14 mouse cellular contexts compared by ENCODE assay signal in genomic region chr9:72084131-72084530, GRCm38 (mm10). TPM values are rescaled to one million over a fixed set of nuclear protein-coding genes. Genes with fewer than 3 reads are reported as not detected.
DNase-seq lines count a peak whose midpoint lies in the region; ATAC-seq and TF ChIP-seq lines count a peak whose summit lies in the region.
"Had no signal": no experiment of that assay in that cellular context is flagged by ENCODE, and none has a peak within 500 bp of the region (broad histone marks: within the 10 kb centered on the region; RNA-seq: fewer than 3 reads in every experiment).

No protein-coding gene starts in this region.

- no peaks in the 10 kb centered on the region for H3K9me3 ChIP-seq in forebrain, postnatal 0 days (ENCODE audit: low read length)
- no peaks in the 10 kb centered on the region for H3K9me3 ChIP-seq in forebrain, embryonic 12.5 days
- H3K9me3 ChIP-seq in lung, postnatal 0 days (ENCODE audit: low read length): no peaks in the 10 kb centered on the region
- H3K9me3 ChIP-seq in kidney, embryonic 15.5 days (replicated peaks): no peaks in the 10 kb centered on the region
- H3K9me3 ChIP-seq: embryonic facial prominence, embryonic 12.5 days had no signal

- intact Hi-C loops in left cerebral cortex, postnatal 10 days (cut with DNase I): no loop called here

- H3K4me1 ChIP-seq in forebrain, postnatal 0 days (ENCODE audit: insufficient read depth): no peaks in the 10 kb centered on the region
- peaks cover 3% of the 10 kb centered on the region for H3K4me1 ChIP-seq in forebrain, embryonic 12.5 days
- peaks cover 3% of the 10 kb centered on the region; the same call in 1 of the 2 replicates for H3K4me1 ChIP-seq in lung, postnatal 0 days (ENCODE audit: insufficient read depth, low read depth, low read length)
- peaks cover 17% of the 10 kb centered on the region for H3K4me1 ChIP-seq in kidney, embryonic 15.5 days

- TF ChIP-seq CTCF in forebrain, postnatal 0 days (IDR thresholded peaks at IDR 0.05; ENCODE audit: low read depth): no peak
- TF ChIP-seq CTCF in lung, postnatal 0 days (IDR thresholded peaks at IDR 0.05): no peak

- H3K36me3 ChIP-seq in forebrain, postnatal 0 days (ENCODE audit: insufficient read depth): no peaks in the 10 kb centered on the region
- H3K36me3 ChIP-seq in forebrain, embryonic 12.5 days (replicated peaks): no peaks in the 10 kb centered on the region
- no peaks in the 10 kb centered on the region for H3K36me3 ChIP-seq in lung, postnatal 0 days (ENCODE audit: insufficient read depth, low read length)
- no peaks in the 10 kb centered on the region for H3K36me3 ChIP-seq in kidney, embryonic 15.5 days
- H3K36me3 ChIP-seq: embryonic facial prominence, embryonic 12.5 days had no signal

- no peak overlapping the region for H3K27ac ChIP-seq in forebrain, postnatal 0 days (ENCODE audit: low read depth, low read length)
- no peak overlapping the region for H3K27ac ChIP-seq in forebrain, embryonic 12.5 days
- no peak overlapping the region for H3K27ac ChIP-seq in lung, postnatal 0 days (ENCODE audit: low read length)
- no peak overlapping the region for H3K27ac ChIP-seq in kidney, embryonic 15.5 days
- H3K27ac ChIP-seq: embryonic facial prominence, embryonic 12.5 days; heart, adult 2 months had no signal

- no peak overlapping the region for H3K9ac ChIP-seq in forebrain, postnatal 0 days
- no peak overlapping the region for H3K9ac ChIP-seq in forebrain, embryonic 12.5 days
- no peak overlapping the region for H3K9ac ChIP-seq in lung, postnatal 0 days (replicated peaks; ENCODE audit: low read depth)
- H3K9ac ChIP-seq in kidney, embryonic 15.5 days: no peak overlapping the region
- H3K9ac ChIP-seq: embryonic facial prominence, embryonic 12.5 days had no signal

- no peak for ATAC-seq in forebrain, postnatal 0 days
- no peak for ATAC-seq in forebrain, embryonic 12.5 days (ENCODE audit: low FRiP score)
- ATAC-seq in lung, postnatal 0 days: peak; percentile 35; the same call in 1 of the 2 replicates
- ATAC-seq in kidney, embryonic 15.5 days (replicated peaks; ENCODE audit: low FRiP score): no peak

- peak; percentile 39 for DNase-seq in forebrain, postnatal 0 days
- DNase-seq in lung, postnatal 0 days (ENCODE audit: low spot score): peak; percentile 67
- no peak for DNase-seq in lung, postnatal 14 days
- peak; percentile 30 for DNase-seq in embryo, embryonic 11 days
- peak; percentile 38 to 52 for DNase-seq in left cerebral cortex, postnatal 10 days (ENCODE audit: extremely low spot score in 1 of 2, low spot score in 2 of 2)
- DNase-seq in cerebellum, adult 11 months: no peak
- DNase-seq: kidney, adult 18-20 months; thymus, postnatal 36 days had no signal

- no peaks in the 10 kb centered on the region for H3K27me3 ChIP-seq in forebrain, postnatal 0 days (ENCODE audit: insufficient read depth, low read length)
- no peaks in the 10 kb centered on the region for H3K27me3 ChIP-seq in forebrain, embryonic 12.5 days
- no peaks in the 10 kb centered on the region for H3K27me3 ChIP-seq in lung, postnatal 0 days (replicated peaks; ENCODE audit: insufficient read depth, low read length)
- no peaks in the 10 kb centered on the region for H3K27me3 ChIP-seq in kidney, embryonic 15.5 days
- H3K27me3 ChIP-seq: CH12.LX; embryonic facial prominence, embryonic 12.5 days had no signal

- no peak for TF ChIP-seq EP300 in lung, postnatal 0 days (IDR thresholded peaks at IDR 0.05)

- no peak overlapping the region for H3K4me3 ChIP-seq in forebrain, postnatal 0 days (ENCODE audit: low read depth, low read length)
- H3K4me3 ChIP-seq in forebrain, embryonic 12.5 days (replicated peaks): no peak overlapping the region
- no peak overlapping the region for H3K4me3 ChIP-seq in lung, postnatal 0 days (ENCODE audit: low read depth, low read length)
- H3K4me3 ChIP-seq in kidney, embryonic 15.5 days (replicated peaks): no peak overlapping the region
- H3K4me3 ChIP-seq: embryonic facial prominence, embryonic 12.5 days; heart, adult 2 months had no signal

- H3K4me2 ChIP-seq in forebrain, postnatal 0 days (ENCODE audit: low read depth): no peak overlapping the region
- no peak overlapping the region for H3K4me2 ChIP-seq in forebrain, embryonic 12.5 days
- no peak overlapping the region for H3K4me2 ChIP-seq in lung, postnatal 0 days (replicated peaks; ENCODE audit: low read depth, low read length)
- no peak overlapping the region for H3K4me2 ChIP-seq in kidney, embryonic 15.5 days
- H3K4me2 ChIP-seq: embryonic facial prominence, embryonic 12.5 days; liver, embryonic 11.5 days had no signal

RNA-seq across cellular contexts. Expression of gene Tcf12, which starts 27.5 kb away (rescaled TPM):
- total RNA-seq in forebrain, postnatal 0 days (2014; rRNA removed): 58.8 and 71.5 TPM in 2 replicates
- polyA plus RNA-seq in forebrain, postnatal 0 days (2015; fragmentation: Nextera tagmentation; extraction: Ambion mirVana): 23.6 and 32.4 TPM in 2 replicates
- 106 and 112 TPM in 2 replicates for polyA plus RNA-seq in forebrain, embryonic 12.5 days (2016; fragmentation: Nextera tagmentation; extraction: Ambion mirVana)
- 32.1 and 34.1 TPM in 2 replicates for polyA plus RNA-seq in lung, postnatal 0 days (2015; fragmentation: Nextera tagmentation; extraction: Ambion mirVana)
- 10 to 100 TPM; 41.0 to 50.0 TPM for total RNA-seq in left cerebral cortex, postnatal 10 days (2021)
- polyA plus RNA-seq in kidney, embryonic 15.5 days (2015; fragmentation: Nextera tagmentation; extraction: Ambion mirVana): 69.8 and 70.0 TPM in 2 replicates

Comparison
In these comparisons a context has a peak if more than half of its experiments do, and no peak if none do; other contexts are left out.
1. DNase-seq: peak in forebrain, postnatal 0 days (single experiment), lung, postnatal 0 days (single experiment), embryo, embryonic 11 days (single experiment) and left cerebral cortex, postnatal 10 days (2 of 2); none in lung, postnatal 14 days (single experiment) and cerebellum, adult 11 months (single experiment).